Mouse (Mus musculus) spleen, adult 2 months (tissue): ENCODE measurements around the gene Gm4836. TPM values are rescaled to one million over a fixed set of nuclear protein-coding genes. Genes with fewer than 3 reads are reported as not detected.
"Not testable (repeated sequence)": the region's sequence is repeated elsewhere in the genome, so short reads cannot be mapped to it uniquely, and the experiment has no call there.

Source experiments
- DNase-seq, 2 experiments: peaks; one replicate each; pipeline versions ENCODE4 v3.0.0 to v3.0.0-alpha.2; 2012 to 2021; ENCODE audit warnings: low spot score in 2 of 2, low read depth in 1 of 2
- H3K27ac ChIP-seq: fragments of 200-500 bp; 2 replicates; pipeline ENCODE4 v1.5.1; 2012; ENCODE audit warnings: low read length, inconsistent platforms; ENCODE audit not compliant: insufficient read depth
- H3K27me3 ChIP-seq: fragments of 200-500 bp; 2 replicates; pipeline ENCODE4 v1.6.1; 2012; ENCODE audit warnings: mild to moderate bottlenecking, moderate library complexity, low read length, inconsistent platforms; ENCODE audit not compliant: control insufficient read depth, insufficient read depth
- H3K36me3 ChIP-seq: fragments of 200-500 bp; 2 replicates; pipeline ENCODE4 v1.6.1; 2012; ENCODE audit warnings: mild to moderate bottlenecking, low read length, inconsistent platforms; ENCODE audit not compliant: control insufficient read depth, insufficient read depth
- H3K4me1 ChIP-seq: fragments of 200-500 bp; 2 replicates; pipeline ENCODE4 v1.6.1; 2011; ENCODE audit warnings: inconsistent platforms; ENCODE audit not compliant: control insufficient read depth, insufficient read depth, insufficient read length
- H3K4me3 ChIP-seq: fragments of 200-500 bp; 2 replicates; pipeline ENCODE4 v1.5.1; 2011; ENCODE audit warnings: mild to moderate bottlenecking, inconsistent platforms; ENCODE audit not compliant: insufficient read depth, insufficient read length; ENCODE audit errors: extremely low read depth
- WGBS: fragments of 180-500 bp; shearing (Covaris S2); methylation state at CpG from one replicate; pipeline ENCODE4 v1.1.7; 2018; 5-methylcytosine and 5-hydroxymethylcytosine counted together
- polyA plus RNA-seq: library from polyadenylated mRNA; depleted of rRNA; stranded (reverse); fragments of >200 nt; gene quantifications from 2 replicates; pipeline ENCODE4 v1.2.3, GENCODE M21; 2012; rRNA removed

Gm4836 gene
- polyA plus RNA-seq: not detected in 2 replicates

DNA sequence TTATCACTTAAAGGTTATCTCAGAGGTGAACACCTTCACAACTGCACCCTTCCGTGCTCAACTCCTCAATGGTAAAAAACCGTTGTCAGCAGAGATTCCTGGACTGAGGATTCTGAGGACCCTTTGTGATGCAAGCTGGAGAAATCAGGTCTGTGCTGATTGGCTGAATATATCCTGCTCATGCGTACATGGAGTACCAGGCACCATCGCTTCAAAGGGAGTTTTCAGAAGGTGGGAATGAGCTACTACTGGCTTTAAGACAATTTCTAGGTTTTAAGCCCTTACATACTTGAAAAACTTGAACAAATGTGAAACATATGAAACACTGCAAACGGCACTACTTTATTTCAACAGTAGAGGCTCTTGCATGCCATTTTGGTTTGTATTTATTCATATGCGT lies at the start of gene Gm4836:
Gene Gm4836 (minus strand): TSS at position 101 of the 400 bp plus-strand sequence.
- H3K36me3 ChIP-seq, H3K27ac ChIP-seq, DNase-seq, H3K27me3 ChIP-seq, H3K4me3 ChIP-seq, H3K4me1 ChIP-seq: not testable (repeated sequence)
- no CpG with 5 or more reads among the region's 6 CpGs for WGBS
